Mouse (Mus musculus): ENCODE measurements at regions not wholly inside any gene's neighbourhood (a gene's known extent, or its start where the extent isn't known, plus 50 kb on each side); places are given as distances from the start of the nearest gene placed in this dataset.

DNA sequence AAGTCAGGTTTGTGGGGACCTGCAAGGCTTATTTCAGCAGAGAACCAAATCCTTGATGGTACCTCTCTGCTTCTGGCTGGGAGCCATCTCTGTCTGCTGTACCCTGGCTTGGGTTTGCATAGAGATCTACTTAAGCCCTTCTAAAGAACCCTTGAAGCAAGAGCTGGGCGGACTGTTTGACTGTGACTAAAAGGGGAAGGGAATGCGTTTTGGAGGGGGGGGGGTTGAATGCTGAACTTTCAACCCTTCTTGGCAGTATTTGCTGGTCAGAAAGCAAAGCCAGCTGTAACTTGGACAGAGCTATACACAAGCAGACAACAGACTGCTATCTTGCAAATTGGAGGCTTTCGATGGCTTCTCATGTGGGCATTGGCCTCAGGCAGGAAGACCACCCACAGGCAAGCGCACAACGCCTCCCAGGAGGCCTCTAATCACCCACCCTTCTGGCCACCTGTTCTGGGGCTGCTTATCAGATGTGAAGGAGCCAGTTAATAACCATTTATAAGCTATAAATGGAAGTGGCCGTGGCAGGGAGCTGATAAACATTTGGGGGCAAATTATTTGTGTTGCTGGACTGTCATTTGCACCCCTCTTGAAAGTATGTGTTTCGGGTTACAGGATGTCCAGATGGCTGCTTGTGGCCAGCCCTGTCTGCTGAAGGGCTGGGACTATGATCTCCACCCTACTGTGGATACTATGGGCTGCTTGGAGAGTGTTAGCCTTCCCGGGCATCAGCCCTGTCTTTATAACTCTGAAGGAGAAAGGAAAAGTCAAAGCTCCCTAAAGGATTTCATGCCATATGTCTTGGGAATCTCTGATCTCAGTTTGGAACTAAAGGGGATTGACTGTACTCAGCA, 95.5 kb upstream of the Ercc6l2 start:
- no peak overlapping the region for H3K27ac ChIP-seq (replicated peaks; ENCODE audit: low read depth, low read length)
- peaks cover 9% of the 10 kb centered on the region; the same call in 1 of the 2 replicates for H3K4me1 ChIP-seq (ENCODE audit: control insufficient read depth, insufficient read depth, insufficient read length, low read length)
- H3K4me3 ChIP-seq (ENCODE audit: insufficient read depth, low read depth, low read length), result no peak overlapping the region

DNA sequence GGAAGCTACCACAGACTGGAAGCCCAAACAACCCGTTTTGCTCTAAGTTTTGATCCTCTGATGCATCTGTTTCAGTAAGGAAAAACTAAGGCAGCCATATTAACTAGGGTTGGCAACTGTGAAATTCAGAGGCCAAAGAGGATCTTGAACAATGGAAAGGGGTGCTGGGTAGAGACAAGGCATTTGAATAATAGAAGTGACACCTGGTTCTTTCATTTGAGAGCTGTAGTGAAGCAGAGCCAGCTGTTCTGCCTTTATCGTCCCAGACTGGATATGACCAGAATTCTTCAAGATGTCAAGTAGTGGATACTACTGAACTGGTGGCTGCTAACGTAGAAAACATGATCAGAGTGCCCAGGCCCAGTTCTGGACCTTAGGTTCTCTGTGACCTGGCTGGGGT, 94.4 kb upstream of the Ercc6l2 start:
- H3K4me3 ChIP-seq (ENCODE audit: insufficient read depth, low read depth, low read length), result no peak overlapping the region
- H3K27ac ChIP-seq (replicated peaks; ENCODE audit: low read depth, low read length), result no peak overlapping the region
- peaks cover 9% of the 10 kb centered on the region; the same call in 1 of the 2 replicates for H3K4me1 ChIP-seq (ENCODE audit: control insufficient read depth, insufficient read depth, insufficient read length, low read length)

DNA sequence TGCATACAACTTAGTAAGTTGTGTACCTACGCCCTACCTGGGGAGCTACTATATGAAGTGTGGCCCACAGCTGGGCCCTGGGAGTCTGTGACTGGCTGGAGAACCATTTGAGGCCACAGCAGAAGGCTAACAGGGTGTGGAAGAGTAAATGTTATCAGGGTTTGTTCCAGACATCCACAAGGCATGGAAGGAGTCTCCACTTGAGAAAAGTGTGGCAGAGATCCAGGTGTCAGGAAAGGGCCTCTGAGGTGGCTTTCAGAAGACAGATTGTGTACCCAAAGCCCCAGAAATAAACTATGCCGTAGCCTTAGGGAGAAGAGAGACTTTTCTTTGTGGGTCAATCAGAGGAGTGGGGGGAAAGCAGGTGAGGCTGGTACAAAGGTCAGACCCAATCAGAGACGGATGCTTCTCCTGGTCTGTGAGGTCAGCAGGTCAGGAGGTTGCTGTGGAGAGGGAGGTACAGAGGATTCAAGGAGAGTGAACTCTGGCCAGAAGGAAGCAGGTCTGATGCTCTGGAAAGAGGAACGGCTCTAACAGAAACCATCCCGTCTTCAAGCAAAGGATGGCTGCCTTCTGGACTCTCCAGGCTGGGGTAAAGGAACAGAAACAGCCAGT, 93.9 kb upstream of the Ercc6l2 start:
- Histone ChIP-seq H3K27ac (replicated peaks; ENCODE audit: low read depth, low read length) (no peak overlapping the region), H3K4me1 (ENCODE audit: control insufficient read depth, insufficient read depth, insufficient read length, low read length) (peaks cover 9% of the 10 kb centered on the region; the same call in 1 of the 2 replicates), H3K4me3 (ENCODE audit: insufficient read depth, low read depth, low read length) (no peak overlapping the region)

DNA sequence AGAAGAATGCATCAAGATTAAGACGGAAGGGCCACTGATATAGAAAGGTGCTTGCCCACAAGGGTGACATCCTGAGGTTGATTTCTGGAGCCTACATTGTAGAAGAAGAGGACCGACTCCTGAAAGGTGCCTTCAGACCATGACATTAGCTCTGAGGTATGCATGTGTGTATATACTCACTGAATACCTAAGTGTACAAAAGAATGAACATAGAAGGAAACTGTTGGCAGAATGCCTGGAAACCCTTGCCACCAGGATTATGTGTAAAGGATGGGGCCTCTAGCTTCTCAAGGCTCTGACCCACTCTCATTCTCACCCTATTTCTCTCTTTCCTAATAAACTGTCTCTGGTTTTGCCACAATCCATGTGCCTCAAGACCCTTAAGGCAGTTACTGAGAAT, 90.7 kb upstream of the Ercc6l2 start:
- Histone ChIP-seq H3K27ac (replicated peaks; ENCODE audit: low read depth, low read length) (no peak overlapping the region), H3K4me1 (ENCODE audit: control insufficient read depth, insufficient read depth, insufficient read length, low read length) (peaks cover 5% of the 10 kb centered on the region; the same call in 1 of the 2 replicates), H3K4me3 (ENCODE audit: insufficient read depth, low read depth, low read length) (no peak overlapping the region)

DNA sequence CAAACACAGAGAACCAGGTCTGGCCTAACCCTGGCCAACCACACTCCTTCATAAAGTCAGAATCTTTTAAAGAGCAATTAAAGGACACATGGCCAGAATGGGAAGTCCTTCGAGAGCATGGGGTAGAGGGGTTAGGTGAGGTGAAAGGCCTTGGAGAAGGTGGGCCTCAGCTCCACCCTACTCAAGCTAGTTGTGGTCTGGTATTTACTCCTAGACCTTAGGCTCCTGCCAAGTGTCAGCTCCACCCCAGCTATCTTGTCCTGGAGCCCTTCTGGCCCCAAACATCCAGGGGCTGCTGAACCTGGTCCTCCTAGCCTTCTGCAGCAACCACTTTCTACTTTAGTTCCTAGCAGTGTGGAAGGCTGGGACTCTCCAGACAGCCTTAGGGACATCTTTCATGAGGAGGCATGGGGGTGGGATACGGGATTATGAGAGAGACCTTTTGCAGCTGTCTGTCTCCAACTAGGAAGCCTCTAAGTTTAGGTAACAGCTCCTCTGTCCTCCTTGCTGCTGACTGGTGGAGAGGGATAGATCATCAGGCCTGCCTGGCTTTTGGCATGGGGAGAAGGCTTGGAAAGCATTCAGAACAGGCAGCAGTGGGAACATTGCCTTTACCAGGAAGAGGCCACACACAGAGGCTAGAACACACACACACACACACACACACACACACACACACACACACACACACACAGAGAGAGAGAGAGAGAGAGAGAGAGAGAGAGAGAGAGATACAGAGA, 90.0 kb upstream of the Ercc6l2 start:
- Histone ChIP-seq H3K4me3 (ENCODE audit: insufficient read depth, low read depth, low read length) (no peak overlapping the region), H3K4me1 (ENCODE audit: control insufficient read depth, insufficient read depth, insufficient read length, low read length) (no peaks in the 10 kb centered on the region), H3K27ac (replicated peaks; ENCODE audit: low read depth, low read length) (no peak overlapping the region)

DNA sequence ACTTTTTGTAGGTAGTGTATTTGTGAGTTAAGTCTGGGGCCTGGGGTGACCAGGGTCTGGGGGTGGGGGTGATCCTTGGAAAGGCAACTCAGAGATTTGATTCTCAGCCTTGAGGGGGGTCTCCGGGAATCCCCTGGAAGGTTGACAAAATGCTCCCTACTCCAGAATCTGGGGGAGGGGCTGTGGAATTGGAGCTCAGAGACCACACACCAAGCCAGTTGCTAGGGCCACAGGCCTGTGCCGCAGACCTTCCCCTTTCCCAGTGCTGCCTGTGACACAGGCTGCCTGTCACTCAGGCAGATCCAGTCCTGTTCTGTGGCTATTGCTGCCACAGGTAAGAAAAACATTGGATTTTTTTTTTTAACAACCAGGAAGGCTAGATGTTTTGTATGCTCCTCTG, 89.0 kb upstream of the Ercc6l2 start:
- H3K4me1 ChIP-seq (ENCODE audit: control insufficient read depth, insufficient read depth, insufficient read length, low read length), result no peaks in the 10 kb centered on the region

DNA sequence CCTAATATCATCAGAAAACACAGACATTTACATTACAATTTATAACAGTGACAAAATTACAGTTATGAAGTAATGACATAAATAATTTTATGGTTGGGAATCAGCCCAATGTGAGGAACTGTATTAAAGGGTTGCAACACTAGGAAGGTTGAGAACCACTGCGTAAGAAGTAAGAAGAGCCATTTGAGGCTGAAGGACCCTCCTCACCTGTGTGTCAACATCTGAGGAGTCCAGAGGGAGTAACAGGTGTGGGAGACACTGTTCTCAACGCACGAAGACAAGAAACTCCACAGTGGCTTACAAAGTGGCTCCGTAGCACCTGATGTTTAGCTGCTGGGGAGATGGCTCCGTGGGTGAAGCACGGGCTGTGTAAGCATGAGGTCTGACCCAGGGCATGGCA, 88.5 kb upstream of the Ercc6l2 start:
- Histone ChIP-seq H3K4me3 (ENCODE audit: insufficient read depth, low read depth, low read length) (no peak overlapping the region), H3K27ac (replicated peaks; ENCODE audit: low read depth, low read length) (no peak overlapping the region), H3K4me1 (ENCODE audit: control insufficient read depth, insufficient read depth, insufficient read length, low read length) (no peaks in the 10 kb centered on the region)

More for the DNA sequence above, 89.0 kb upstream of the Ercc6l2 start:
- no peak overlapping the region for H3K4me3 ChIP-seq (ENCODE audit: insufficient read depth, low read depth, low read length)
- no peak overlapping the region for H3K27ac ChIP-seq (replicated peaks; ENCODE audit: low read depth, low read length)

DNA sequence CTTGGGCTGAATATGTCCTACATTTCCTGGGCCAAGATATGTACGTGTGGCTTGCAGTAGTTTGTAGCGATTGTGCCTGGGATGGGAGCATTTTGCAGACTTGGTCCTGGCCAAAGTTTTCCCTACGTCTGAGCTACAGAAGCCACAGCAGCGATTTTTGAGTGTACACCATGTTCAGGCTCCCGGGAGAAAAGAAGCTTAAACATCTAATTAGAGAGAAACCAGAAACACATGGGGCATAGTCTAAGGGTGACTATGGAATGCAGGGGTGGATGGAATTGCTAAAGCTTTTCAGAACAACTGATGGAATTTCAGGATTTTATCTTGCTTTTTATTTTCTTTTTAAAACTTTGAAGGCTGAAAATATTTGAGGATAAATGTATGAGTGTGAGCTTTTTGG, 79.3 kb upstream of the Ercc6l2 start:
- Histone ChIP-seq H3K4me3 (ENCODE audit: insufficient read depth, low read depth, low read length) (no peak overlapping the region), H3K4me1 (ENCODE audit: control insufficient read depth, insufficient read depth, insufficient read length, low read length) (no peaks in the 10 kb centered on the region), H3K27ac (replicated peaks; ENCODE audit: low read depth, low read length) (no peak overlapping the region)

DNA sequence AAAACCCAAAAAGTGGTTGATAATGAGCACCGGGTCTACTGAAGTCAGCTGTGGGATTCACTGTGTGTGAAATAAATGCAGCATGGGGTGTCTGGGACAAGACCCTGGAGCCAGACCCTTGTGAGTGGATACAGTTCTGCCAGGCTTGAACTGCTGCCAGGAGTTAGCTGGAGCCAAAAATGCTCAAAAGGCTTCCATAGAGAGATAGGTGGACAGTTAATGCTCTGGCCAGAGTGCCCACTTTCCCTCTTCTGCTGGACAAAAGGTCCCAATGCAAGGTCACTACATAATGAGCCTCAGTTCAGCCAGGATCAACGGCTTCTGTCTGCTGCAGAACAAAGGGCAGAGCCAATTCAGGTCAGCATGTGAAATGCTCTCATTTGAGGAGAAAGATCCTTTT, 73.2 kb upstream of the Ercc6l2 start:
- H3K27ac ChIP-seq (replicated peaks; ENCODE audit: low read depth, low read length), result no peak overlapping the region
- H3K4me3 ChIP-seq (ENCODE audit: insufficient read depth, low read depth, low read length), result no peak overlapping the region
- no peaks in the 10 kb centered on the region for H3K4me1 ChIP-seq (ENCODE audit: control insufficient read depth, insufficient read depth, insufficient read length, low read length)

DNA sequence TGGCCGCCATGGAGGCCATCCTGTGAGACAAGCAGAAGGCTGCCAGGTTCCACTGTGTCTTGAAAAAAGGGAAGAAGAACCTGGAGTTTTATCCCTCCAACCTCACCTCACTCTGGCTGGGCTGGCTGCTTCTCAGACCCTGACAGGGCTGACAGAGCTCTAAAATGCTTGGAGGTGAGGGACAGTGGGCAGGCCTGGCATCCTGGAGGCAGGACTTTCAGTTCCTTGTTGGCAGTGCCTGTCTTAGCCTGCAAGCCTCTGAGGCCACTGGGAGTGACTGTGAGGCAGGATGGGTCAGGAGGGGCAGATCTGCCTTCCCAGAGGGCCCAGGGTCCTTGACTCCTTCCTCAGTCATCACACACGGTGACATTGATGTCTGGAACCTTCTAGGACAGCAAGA, 66.3 kb upstream of the Ercc6l2 start:
- H3K27ac ChIP-seq (replicated peaks; ENCODE audit: low read depth, low read length), result no peak overlapping the region
- H3K4me3 ChIP-seq (ENCODE audit: insufficient read depth, low read depth, low read length), result no peak overlapping the region
- H3K4me1 ChIP-seq (ENCODE audit: control insufficient read depth, insufficient read depth, insufficient read length, low read length), result no peaks in the 10 kb centered on the region

DNA sequence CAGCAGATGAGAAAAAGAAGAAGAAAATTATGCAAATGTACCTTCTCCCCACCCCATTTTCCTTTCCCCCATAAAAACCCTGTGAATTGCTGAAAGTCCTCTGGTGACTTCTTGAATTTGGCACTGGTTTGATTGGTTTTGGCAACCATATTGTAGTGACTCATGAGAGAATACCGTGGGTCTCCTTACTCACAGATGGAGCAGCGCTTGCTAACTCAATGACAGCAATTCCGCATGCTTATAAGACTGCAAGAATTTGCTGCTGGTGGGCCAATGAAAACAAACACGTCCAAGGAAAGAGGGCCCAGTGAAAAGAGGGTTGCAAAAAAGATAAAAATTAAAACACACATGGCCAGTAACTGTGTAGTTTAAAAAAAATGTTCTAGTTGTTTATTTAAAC, 65.0 kb upstream of the Ercc6l2 start:
- Histone ChIP-seq H3K4me3 (ENCODE audit: insufficient read depth, low read depth, low read length) (no peak overlapping the region), H3K27ac (replicated peaks; ENCODE audit: low read depth, low read length) (no peak overlapping the region), H3K4me1 (ENCODE audit: control insufficient read depth, insufficient read depth, insufficient read length, low read length) (no peaks in the 10 kb centered on the region)

DNA sequence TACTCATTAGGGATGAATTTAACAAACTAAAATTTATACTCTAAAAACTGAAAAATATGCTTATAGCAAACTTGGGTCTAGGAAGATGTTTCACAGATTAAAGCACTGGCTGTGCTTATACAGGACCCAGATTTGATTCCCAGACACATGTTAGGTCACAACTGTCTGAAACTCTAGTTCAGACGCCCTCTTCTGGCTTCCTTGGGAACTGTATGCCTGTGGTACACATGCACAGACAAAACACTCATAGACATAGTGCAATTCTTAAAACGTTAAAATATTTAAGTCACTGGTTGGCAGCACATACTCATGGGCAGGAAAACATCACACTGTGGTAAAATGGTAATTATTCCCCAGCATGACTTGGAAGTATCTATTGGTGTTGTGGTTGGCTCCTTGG, 63.8 kb upstream of the Ercc6l2 start:
- H3K4me3 ChIP-seq (ENCODE audit: insufficient read depth, low read depth, low read length), result no peak overlapping the region
- no peak overlapping the region for H3K27ac ChIP-seq (replicated peaks; ENCODE audit: low read depth, low read length)
- no peaks in the 10 kb centered on the region for H3K4me1 ChIP-seq (ENCODE audit: control insufficient read depth, insufficient read depth, insufficient read length, low read length)

DNA sequence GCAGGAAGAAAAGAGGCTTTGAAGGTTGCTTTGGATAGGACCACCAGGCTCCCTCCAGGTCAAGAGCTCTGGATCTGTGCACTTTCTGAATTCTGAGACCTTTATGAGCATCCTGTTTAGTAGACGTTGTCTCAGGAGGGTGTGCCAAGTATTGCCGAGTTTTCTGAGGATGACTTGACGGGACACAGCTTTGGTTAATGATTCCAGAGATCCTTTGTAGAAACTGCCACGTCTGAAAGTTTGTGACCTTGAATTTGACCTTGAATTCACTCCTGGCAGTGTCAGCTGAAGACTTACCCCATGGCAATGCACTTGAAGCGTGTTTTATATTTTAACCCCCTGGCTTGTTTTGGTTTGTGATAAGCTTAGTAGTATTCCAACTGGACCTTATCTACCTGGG, 58.0 kb upstream of the Ercc6l2 start:
- H3K4me3 ChIP-seq (ENCODE audit: insufficient read depth, low read depth, low read length), result no peak overlapping the region
- no peaks in the 10 kb centered on the region for H3K4me1 ChIP-seq (ENCODE audit: control insufficient read depth, insufficient read depth, insufficient read length, low read length)
- no peak overlapping the region for H3K27ac ChIP-seq (replicated peaks; ENCODE audit: low read depth, low read length)

DNA sequence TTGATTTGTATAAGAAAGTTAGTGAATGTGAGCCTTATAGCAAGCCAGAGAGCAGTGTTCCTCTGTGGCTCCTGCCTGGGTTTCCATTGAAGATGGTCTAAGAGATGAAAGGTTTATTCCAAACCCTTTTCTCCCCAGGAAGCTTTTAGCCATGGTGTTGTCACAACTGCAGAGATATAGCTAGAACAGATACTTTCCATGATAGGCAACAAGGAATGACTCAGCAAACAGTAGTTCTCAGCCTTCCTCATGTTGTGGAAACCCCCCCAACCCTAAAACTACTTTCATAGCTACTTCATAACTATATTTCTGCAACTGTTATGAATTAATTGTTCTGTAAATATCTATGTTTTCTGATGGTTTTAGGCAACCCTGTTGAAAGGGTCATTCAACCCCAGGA, 53.5 kb upstream of the Ercc6l2 start:
- Histone ChIP-seq H3K27ac (replicated peaks; ENCODE audit: low read depth, low read length) (no peak overlapping the region), H3K4me1 (ENCODE audit: control insufficient read depth, insufficient read depth, insufficient read length, low read length) (no peaks in the 10 kb centered on the region), H3K4me3 (ENCODE audit: insufficient read depth, low read depth, low read length) (no peak overlapping the region)
